Mouse (Mus musculus): ENCODE measurements around the gene Gpr4. TPM values are rescaled to one million over a fixed set of nuclear protein-coding genes. Genes with fewer than 3 reads are reported as not detected.

The Gpr4 gene
- polyA plus RNA-seq, 1 experiment from 2014 or later, result 2.9 TPM

DNA sequence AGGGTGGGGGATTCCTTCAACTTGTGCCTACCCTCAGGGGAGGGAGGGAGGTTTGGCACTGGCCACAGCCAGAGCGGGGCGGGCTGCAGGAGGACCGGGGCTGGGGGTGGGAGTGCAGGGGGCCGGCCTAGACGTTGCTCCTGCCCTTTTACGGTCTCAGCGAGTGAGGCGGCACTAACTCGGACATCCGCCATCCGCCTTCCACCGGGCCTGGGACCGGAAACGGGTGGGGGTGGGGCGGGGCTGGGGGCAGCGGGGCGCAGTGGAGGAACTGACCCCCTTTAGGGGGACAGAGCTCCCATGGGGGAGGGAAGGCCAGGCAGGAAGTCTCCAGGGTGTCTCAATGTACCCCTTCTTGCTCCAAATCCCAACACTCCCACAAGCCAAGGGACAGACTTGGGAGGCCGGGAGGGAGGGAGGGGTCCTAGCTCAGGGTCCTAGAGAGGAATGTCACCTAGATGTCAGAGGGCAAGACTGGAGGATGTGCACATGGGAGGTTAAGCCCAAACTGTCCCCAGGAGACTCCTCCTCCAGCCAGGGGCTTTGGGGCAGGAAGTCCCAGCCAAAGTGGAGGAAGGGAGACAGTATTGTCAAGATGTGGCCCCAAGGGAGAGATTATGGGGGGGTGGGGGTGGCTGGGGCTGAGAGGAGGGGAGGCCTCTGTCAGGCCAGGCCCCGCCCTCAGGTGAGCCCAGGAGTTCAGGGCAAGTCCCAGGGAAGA, 57.5 kb downstream of the Gpr4 start:
- no peaks in the 10 kb centered on the region for H3K9me3 ChIP-seq (ENCODE audit: control insufficient read depth, low read length)
- WGBS, result 3% methylated on average over 17 of the region's 19 CpGs
- peak overlapping the region; percentile 41 for H3K9ac ChIP-seq (replicated peaks; ENCODE audit: low read depth, low read length)

GRCm38 (mm10) chr7:19270509-19271237, 58.3 kb downstream of the Gpr4 start:
- Histone ChIP-seq H3K4me2 (ENCODE audit: low read depth, low read length) (peak overlapping the region; percentile 94), H3K27me3 (ENCODE audit: control insufficient read depth, insufficient read depth, low read length) (no peaks in the 10 kb centered on the region), H3K36me3 (ENCODE audit: control insufficient read depth, insufficient read depth, low read length) (no peaks in the 10 kb centered on the region), H3K4me3 (ENCODE audit: low read depth, low read length) (peak overlapping the region; percentile 89), H3K9ac (replicated peaks; ENCODE audit: low read depth, low read length) (peak overlapping the region; percentile 83), H3K27ac (ENCODE audit: low read depth, low read length) (peak overlapping the region; percentile 39), H3K9me3 (ENCODE audit: control insufficient read depth, low read length) (no peaks in the 10 kb centered on the region), H3K4me1 (ENCODE audit: control insufficient read depth, insufficient read depth, low read length) (peaks cover 19% of the 10 kb centered on the region)
- no peak for ATAC-seq (ENCODE audit: low read depth)
- 3% methylated on average over 17 of the region's 21 CpGs for WGBS

More for the DNA sequence above, 57.5 kb downstream of the Gpr4 start:
- peak overlapping the region; percentile 34; the same call in 1 of the 2 replicates for H3K27ac ChIP-seq (ENCODE audit: low read depth, low read length)
- H3K4me3 ChIP-seq (ENCODE audit: low read depth, low read length), result peak overlapping the region; percentile 89
- H3K36me3 ChIP-seq (ENCODE audit: control insufficient read depth, insufficient read depth, low read length), result no peaks in the 10 kb centered on the region
- H3K27me3 ChIP-seq (ENCODE audit: control insufficient read depth, insufficient read depth, low read length), result no peaks in the 10 kb centered on the region
- peaks cover 19% of the 10 kb centered on the region for H3K4me1 ChIP-seq (ENCODE audit: control insufficient read depth, insufficient read depth, low read length)
- ATAC-seq (ENCODE audit: low read depth), result no peak
- H3K4me2 ChIP-seq (ENCODE audit: low read depth, low read length), result peak overlapping the region; percentile 94

DNA sequence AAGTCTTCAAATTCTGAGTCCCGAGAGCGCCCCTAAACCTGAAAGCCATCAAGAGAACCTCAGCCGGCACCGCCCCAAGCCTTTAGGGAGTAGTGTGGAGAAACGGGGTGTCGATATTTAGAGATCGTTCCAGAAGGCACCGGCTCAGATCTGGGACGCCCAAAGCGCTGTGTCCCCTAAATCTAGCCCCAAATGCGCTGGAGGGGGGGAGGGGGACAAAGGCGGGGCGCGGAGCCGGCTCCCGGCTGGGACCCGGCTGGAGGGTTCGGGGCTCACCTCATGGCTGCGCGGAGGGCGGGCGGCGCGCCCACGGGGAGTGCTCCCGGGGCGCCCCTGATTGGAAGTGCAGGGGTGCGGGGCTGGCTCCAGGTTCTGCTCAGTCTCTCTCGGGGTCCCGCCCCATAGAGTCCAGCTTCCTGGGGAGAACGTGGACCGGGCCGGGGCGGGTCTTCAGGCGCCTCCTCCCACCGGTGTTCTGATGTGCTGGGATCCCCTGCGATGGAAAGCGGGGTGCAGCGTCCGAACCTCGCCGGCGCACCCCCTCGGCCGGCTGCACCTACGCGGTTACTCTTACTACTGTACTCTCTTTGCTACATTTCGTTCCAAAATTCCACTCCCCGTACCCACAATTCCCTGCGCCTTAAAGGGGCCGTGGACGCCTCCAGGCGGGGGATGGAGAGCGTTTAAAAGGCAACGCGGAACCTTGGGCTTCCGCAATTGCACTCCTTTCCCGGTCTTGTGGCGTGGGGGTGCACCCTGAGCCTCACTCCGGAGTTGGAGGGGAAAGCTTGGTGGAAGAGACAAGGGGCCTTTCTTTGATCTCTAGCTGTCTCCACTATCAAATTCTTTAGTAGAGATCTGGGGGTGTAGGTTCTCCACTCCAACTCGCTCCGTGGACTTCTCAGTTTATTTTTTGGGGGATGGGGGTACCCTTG, 59.2 kb downstream of the Gpr4 start, which contains the start of gene Vasp:
Vasp (minus strand) TSS at position 580 of the 935 bp plus-strand sequence.
- 0% methylated on average over 61 of the region's 62 CpGs for WGBS
- peak within 1 kb of the TSS; percentile 89 for H3K4me3 ChIP-seq (ENCODE audit: low read depth, low read length)
- H3K27me3 ChIP-seq (ENCODE audit: control insufficient read depth, insufficient read depth, low read length), result no peaks in the 10 kb centered on the region
- peak within 1 kb of the TSS; percentile 83 for H3K9ac ChIP-seq (replicated peaks; ENCODE audit: low read depth, low read length)
- peaks cover 19% of the 10 kb centered on the region for H3K4me1 ChIP-seq (ENCODE audit: control insufficient read depth, insufficient read depth, low read length)
- ATAC-seq (ENCODE audit: low read depth), result peak; percentile 79
- no peaks in the 10 kb centered on the region for H3K9me3 ChIP-seq (ENCODE audit: control insufficient read depth, low read length)
- H3K36me3 ChIP-seq (ENCODE audit: control insufficient read depth, insufficient read depth, low read length), result no peaks in the 10 kb centered on the region
- H3K27ac ChIP-seq (ENCODE audit: low read depth, low read length), result peak within 1 kb of the TSS; percentile 78
- H3K4me2 ChIP-seq (ENCODE audit: low read depth, low read length), result peak within 1 kb of the TSS; percentile 94

- peak overlapping the region; percentile 94 for H3K4me2 ChIP-seq (ENCODE audit: low read depth, low read length)
- no peaks in the 10 kb centered on the region for H3K36me3 ChIP-seq (ENCODE audit: control insufficient read depth, insufficient read depth, low read length)
- H3K4me3 ChIP-seq (ENCODE audit: low read depth, low read length), result peak overlapping the region; percentile 89
- H3K9me3 ChIP-seq (ENCODE audit: control insufficient read depth, low read length), result no peaks in the 10 kb centered on the region
- under 1% methylated on average over 36 of the region's 36 CpGs for WGBS
- H3K9ac ChIP-seq (replicated peaks; ENCODE audit: low read depth, low read length), result peak overlapping the region; percentile 83
- peak overlapping the region; percentile 78 for H3K27ac ChIP-seq (ENCODE audit: low read depth, low read length)
- no peaks in the 10 kb centered on the region for H3K27me3 ChIP-seq (ENCODE audit: control insufficient read depth, insufficient read depth, low read length)
- ATAC-seq (ENCODE audit: low read depth), result peak; percentile 68
- H3K4me1 ChIP-seq (ENCODE audit: control insufficient read depth, insufficient read depth, low read length), result peaks cover 19% of the 10 kb centered on the region
Measured at GRCm38 (mm10) chr7:19272173-19272764, 59.9 kb downstream of the Gpr4 start.

MicroRNA genes within 50 kb of the gene (microRNA counts, 519-probe panel; counts per million panel counts)
- not detected for microRNA mmu-miR-330

Small RNA genes within 50 kb of the gene (microRNA-seq; reads per million reads assigned to microRNA genes)
- 410 reads per million, percentile 66 among the genes with 10 or more reads in this experiment for gene Mir330

Other genes starting within 250 kb of the Gpr4 start
- gene Nanos2, start 225.1 kb upstream of the Gpr4 start, polyA plus RNA-seq (2014; fragmentation: Nextera tagmentation; extraction: Ambion mirVana), result 0.84 and 1.1 TPM in 2 replicates
- 6.0 and 6.9 TPM in 2 replicates for gene Mypop, start 221.3 kb upstream of the Gpr4 start, polyA plus RNA-seq (2014; fragmentation: Nextera tagmentation; extraction: Ambion mirVana)
- gene Irf2bp1, start 208.5 kb upstream of the Gpr4 start, polyA plus RNA-seq (2014; fragmentation: Nextera tagmentation; extraction: Ambion mirVana), result 29.7 and 30.3 TPM in 2 replicates
- not detected in 2 replicates for gene Foxa3, start 189.0 kb upstream of the Gpr4 start, polyA plus RNA-seq (2014; fragmentation: Nextera tagmentation; extraction: Ambion mirVana)
- gene Sympk, start 188.2 kb upstream of the Gpr4 start, polyA plus RNA-seq (2014; fragmentation: Nextera tagmentation; extraction: Ambion mirVana), result 16.8 and 16.9 TPM in 2 replicates
- not detected in 2 replicates for gene Rsph6a, start 157.8 kb upstream of the Gpr4 start, polyA plus RNA-seq (2014; fragmentation: Nextera tagmentation; extraction: Ambion mirVana)
- 30.2 and 35.2 TPM in 2 replicates for gene Dmwd, start 136.3 kb upstream of the Gpr4 start, polyA plus RNA-seq (2014; fragmentation: Nextera tagmentation; extraction: Ambion mirVana)
- 7.1 and 9.4 TPM in 2 replicates for gene Dmpk, start 128.7 kb upstream of the Gpr4 start, polyA plus RNA-seq (2014; fragmentation: Nextera tagmentation; extraction: Ambion mirVana)
- gene Six5, start 117.9 kb upstream of the Gpr4 start, polyA plus RNA-seq (2014; fragmentation: Nextera tagmentation; extraction: Ambion mirVana), result 1.3 and 2.4 TPM in 2 replicates
- gene Gm4969, start 94.2 kb upstream of the Gpr4 start, polyA plus RNA-seq (2014; fragmentation: Nextera tagmentation; extraction: Ambion mirVana), result 5.9 and 9.9 TPM in 2 replicates
- gene Fbxo46, start 92.7 kb upstream of the Gpr4 start, polyA plus RNA-seq (2014; fragmentation: Nextera tagmentation; extraction: Ambion mirVana), result 11.6 and 13.1 TPM in 2 replicates
- gene Qpctl, start 63.2 kb upstream of the Gpr4 start, polyA plus RNA-seq (2014; fragmentation: Nextera tagmentation; extraction: Ambion mirVana), result 18.6 and 21.2 TPM in 2 replicates
- 94.1 and 110 TPM in 2 replicates for gene Snrpd2, start 62.8 kb upstream of the Gpr4 start, polyA plus RNA-seq (2014; fragmentation: Nextera tagmentation; extraction: Ambion mirVana)
- 0.75 and 1.8 TPM in 2 replicates for gene Gipr, start 46.4 kb upstream of the Gpr4 start, polyA plus RNA-seq (2014; fragmentation: Nextera tagmentation; extraction: Ambion mirVana)
- 3.5 and 4.0 TPM in 2 replicates for gene Eml2, start 36.1 kb upstream of the Gpr4 start, polyA plus RNA-seq (2014; fragmentation: Nextera tagmentation; extraction: Ambion mirVana)
- 36.6 and 37.6 TPM in 2 replicates for gene Opa3, start 15.8 kb downstream of the Gpr4 start, polyA plus RNA-seq (2014; fragmentation: Nextera tagmentation; extraction: Ambion mirVana)
- 17.4 and 40.9 TPM in 2 replicates for gene Vasp, start 59.3 kb downstream of the Gpr4 start, polyA plus RNA-seq (2014; fragmentation: Nextera tagmentation; extraction: Ambion mirVana)
- gene Ppm1n, start 67.5 kb downstream of the Gpr4 start, polyA plus RNA-seq (2014; fragmentation: Nextera tagmentation; extraction: Ambion mirVana), result 0.66 and 0.75 TPM in 2 replicates
- 115 and 118 TPM in 2 replicates for gene Rtn2, start 70.1 kb downstream of the Gpr4 start, polyA plus RNA-seq (2014; fragmentation: Nextera tagmentation; extraction: Ambion mirVana)
- gene Fosb, start 97.5 kb downstream of the Gpr4 start, polyA plus RNA-seq (2014; fragmentation: Nextera tagmentation; extraction: Ambion mirVana), result not detected in 2 replicates
- gene Ercc1, start 132.2 kb downstream of the Gpr4 start, polyA plus RNA-seq (2014; fragmentation: Nextera tagmentation; extraction: Ambion mirVana), result 90.4 and 98.9 TPM in 2 replicates
- gene Cd3eap, start 146.9 kb downstream of the Gpr4 start, polyA plus RNA-seq (2014; fragmentation: Nextera tagmentation; extraction: Ambion mirVana), result 19.1 and 21.5 TPM in 2 replicates
- 1.4 and 1.7 TPM in 2 replicates for gene Ppp1r13l, start 147.2 kb downstream of the Gpr4 start, polyA plus RNA-seq (2014; fragmentation: Nextera tagmentation; extraction: Ambion mirVana)
- gene Ercc2, start 169.5 kb downstream of the Gpr4 start, polyA plus RNA-seq (2014; fragmentation: Nextera tagmentation; extraction: Ambion mirVana), result 11.4 TPM in 2 replicates
- 1.1 and 2.1 TPM in 2 replicates for gene Klc3, start 191.6 kb downstream of the Gpr4 start, polyA plus RNA-seq (2014; fragmentation: Nextera tagmentation; extraction: Ambion mirVana)
- 0.63 and 2.0 TPM in 2 replicates for gene Ckm, start 192.2 kb downstream of the Gpr4 start, polyA plus RNA-seq (2014; fragmentation: Nextera tagmentation; extraction: Ambion mirVana)
- 17.0 and 19.2 TPM in 2 replicates for gene Mark4, start 246.3 kb downstream of the Gpr4 start, polyA plus RNA-seq (2014; fragmentation: Nextera tagmentation; extraction: Ambion mirVana)